Mouse (Mus musculus): ENCODE measurements around the gene Srms.

DNA sequence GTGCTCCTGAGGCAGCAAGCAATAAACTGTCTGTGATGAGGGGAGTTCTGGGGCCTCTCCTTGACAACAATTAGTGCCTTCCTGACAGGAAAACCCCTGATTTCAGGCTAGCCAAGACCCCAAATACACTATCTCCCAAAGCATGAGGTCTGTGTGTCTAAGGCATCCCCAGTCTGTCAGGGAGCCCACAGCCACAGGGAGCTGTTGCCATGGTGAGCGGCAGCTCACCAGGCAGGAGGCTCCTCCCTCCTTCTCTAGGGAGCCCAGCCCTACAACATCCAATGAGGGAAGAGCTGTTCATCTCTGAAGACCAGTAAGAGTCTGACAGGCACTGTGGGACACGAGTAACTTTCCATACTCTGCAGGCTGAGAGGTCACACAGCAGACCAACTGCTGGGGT, 53.2 kb downstream of the Srms start:
- TF ChIP-seq POLR2A (IDR thresholded peaks at IDR 0.05; ENCODE audit: extremely low read depth, insufficient read depth, low read length) (peak; percentile 86), CTCF (IDR thresholded peaks at IDR 0.05; ENCODE audit: extremely low read depth, insufficient read depth, low read length) (no peak)
